ENCODE assay signal across 9 mouse cellular contexts in genomic region chr5:92698131-92698836, GRCm38 (mm10). TPM values are rescaled to one million over a fixed set of nuclear protein-coding genes. Genes with fewer than 3 reads are reported as not detected.
A peak's percentile ranks its signal among the peaks of the same experiment; 100 is the strongest.
DNase-seq lines count a peak whose midpoint lies in the region; ATAC-seq and TF ChIP-seq lines count a peak whose summit lies in the region.
"Had no signal": no experiment of that assay in that cellular context is flagged by ENCODE, and none has a peak within 500 bp of the region (broad histone marks: within the 10 kb centered on the region; RNA-seq: fewer than 3 reads in every experiment).

No protein-coding gene starts in this region.

- H3K36me3 ChIP-seq in liver, embryonic 11.5 days (ENCODE audit: control insufficient read depth, insufficient read depth, low read length), result no peaks in the 10 kb centered on the region
- H3K36me3 ChIP-seq in limb, embryonic 12.5 days, result no peaks in the 10 kb centered on the region
- H3K36me3 ChIP-seq in stomach, embryonic 15.5 days, result no peaks in the 10 kb centered on the region

- H3K27ac ChIP-seq in liver, embryonic 11.5 days (ENCODE audit: low read depth, low read length), result no peak overlapping the region
- H3K27ac ChIP-seq in embryonic fibroblast, embryonic 13.5 days (ENCODE audit: insufficient read depth, low read length), result peak overlapping the region; percentile 96
- H3K27ac ChIP-seq in limb, embryonic 12.5 days, result no peak overlapping the region
- H3K27ac ChIP-seq in stomach, embryonic 15.5 days, result no peak overlapping the region

- peak overlapping the region; percentile 42 for H3K4me2 ChIP-seq in liver, embryonic 11.5 days
- peak overlapping the region; percentile 51 for H3K4me2 ChIP-seq in limb, embryonic 12.5 days
- peak overlapping the region; percentile 37 for H3K4me2 ChIP-seq in stomach, embryonic 15.5 days

- TF ChIP-seq CTCF in embryonic fibroblast, embryonic 13.5 days (IDR thresholded peaks at IDR 0.05; ENCODE audit: borderline replicate concordance, insufficient read depth, low read length), result no peak

- WGBS in liver, embryonic 11.5 days, result 11% methylated on average over 15 of the region's 15 CpGs
- 10% methylated on average over 15 of the region's 15 CpGs for WGBS in limb, embryonic 12.5 days
- WGBS in stomach, embryonic 15.5 days, result 5% methylated on average over 15 of the region's 15 CpGs

- H3K4me1 ChIP-seq in liver, embryonic 11.5 days (replicated peaks; ENCODE audit: control insufficient read depth, insufficient read depth, low read length), result no peaks in the 10 kb centered on the region
- H3K4me1 ChIP-seq in embryonic fibroblast, embryonic 13.5 days (ENCODE audit: control insufficient read depth, insufficient read depth, low read length), result peaks cover 11% of the 10 kb centered on the region
- peaks cover 14% of the 10 kb centered on the region for H3K4me1 ChIP-seq in limb, embryonic 12.5 days (replicated peaks)
- peaks cover 7% of the 10 kb centered on the region; the same call in 1 of the 2 replicates for H3K4me1 ChIP-seq in stomach, embryonic 15.5 days

- no peaks in the 10 kb centered on the region for H3K9me3 ChIP-seq in liver, embryonic 11.5 days (ENCODE audit: control insufficient read depth, low read length)
- H3K9me3 ChIP-seq in limb, embryonic 12.5 days, result no peaks in the 10 kb centered on the region
- no peaks in the 10 kb centered on the region for H3K9me3 ChIP-seq in stomach, embryonic 15.5 days

- no peak for TF ChIP-seq POLR2A in embryonic fibroblast, embryonic 13.5 days (IDR thresholded peaks at IDR 0.05; ENCODE audit: low read depth, low read length)

- H3K4me3 ChIP-seq in liver, embryonic 11.5 days (ENCODE audit: low read depth, low read length), result no peak overlapping the region
- peak overlapping the region; percentile 12; the same call in 1 of the 2 replicates for H3K4me3 ChIP-seq in embryonic fibroblast, embryonic 13.5 days (ENCODE audit: insufficient read depth, low read length)
- H3K4me3 ChIP-seq in limb, embryonic 12.5 days (replicated peaks), result peak overlapping the region; percentile 20
- H3K4me3 ChIP-seq in stomach, embryonic 15.5 days (replicated peaks), result peak overlapping the region; percentile 12
- H3K4me3 ChIP-seq: myocyte had no signal

- no peak for DNase-seq in liver, embryonic 11.5 days (ENCODE audit: low spot score)
- no peak for DNase-seq in liver
- no peak for DNase-seq in right cerebral cortex, postnatal 4 days
- no peak for DNase-seq in kidney, postnatal 10 days
- DNase-seq in kidney, adult 18-20 months, result no peak

- peaks cover 3% of the 10 kb centered on the region; the same call in 1 of the 2 replicates for H3K27me3 ChIP-seq in liver, embryonic 11.5 days (replicated peaks; ENCODE audit: control insufficient read depth, insufficient read depth, low read length)
- no peaks in the 10 kb centered on the region for H3K27me3 ChIP-seq in limb, embryonic 12.5 days
- no peaks in the 10 kb centered on the region for H3K27me3 ChIP-seq in stomach, embryonic 15.5 days (replicated peaks)

- ATAC-seq in liver, embryonic 11.5 days (replicated peaks; ENCODE audit: low FRiP score), result no peak
- ATAC-seq in limb, embryonic 12.5 days (ENCODE audit: insufficient number of reproducible peaks, insufficient read depth, low FRiP score, low TSS enrichment, low read depth), result no peak
- no peak for ATAC-seq in stomach, embryonic 15.5 days (ENCODE audit: insufficient read depth, low FRiP score, low read depth)

- H3K9ac ChIP-seq in liver, embryonic 11.5 days (ENCODE audit: low read depth, low read length), result no peak overlapping the region
- H3K9ac ChIP-seq in limb, embryonic 12.5 days (replicated peaks), result no peak overlapping the region
- no peak overlapping the region for H3K9ac ChIP-seq in stomach, embryonic 15.5 days

RNA-seq across cellular contexts. Expression of gene Shroom3, which starts 15.0 kb away (rescaled TPM):
- polyA plus RNA-seq in liver, embryonic 11.5 days (2014; fragmentation: Nextera tagmentation; extraction: Ambion mirVana), result 2.8 and 3.5 TPM in 2 replicates
- 0.99 and 1.2 TPM in 2 replicates for polyA plus RNA-seq in embryonic fibroblast, embryonic 13.5 days (2011; ENCODE audit: insufficient read length, low read depth, missing spikeins)
- 5.9 and 6.6 TPM in 2 replicates for polyA plus RNA-seq in limb, embryonic 12.5 days (2016; fragmentation: Nextera tagmentation; extraction: Ambion mirVana)
- polyA plus RNA-seq in stomach, embryonic 15.5 days (2015; fragmentation: Nextera tagmentation; extraction: Ambion mirVana), result 9.2 and 12.3 TPM in 2 replicates

RNA-seq across cellular contexts. Expression of gene Ccdc158, which starts 23.2 kb away (rescaled TPM):
- polyA plus RNA-seq in liver, embryonic 11.5 days (2014; fragmentation: Nextera tagmentation; extraction: Ambion mirVana), result 0.47 and 0.62 TPM in 2 replicates
- polyA plus RNA-seq in embryonic fibroblast, embryonic 13.5 days (2011; ENCODE audit: insufficient read length, low read depth, missing spikeins), result 0.62 and 1.3 TPM in 2 replicates
- 0.90 and 1.5 TPM in 2 replicates for polyA plus RNA-seq in limb, embryonic 12.5 days (2016; fragmentation: Nextera tagmentation; extraction: Ambion mirVana)
- 0.94 and 1.2 TPM in 2 replicates for polyA plus RNA-seq in stomach, embryonic 15.5 days (2015; fragmentation: Nextera tagmentation; extraction: Ambion mirVana)
- polyA plus RNA-seq: myocyte had no signal
